Mouse (Mus musculus) gastrocnemius, postnatal 14 days (tissue): Measurements from ENCODE around the gene Fhl4. TPM values are rescaled to one million over a fixed set of nuclear protein-coding genes. Genes with fewer than 3 reads are reported as not detected.
A peak's percentile ranks its signal among the peaks of the same experiment; 100 is the strongest.

Source experiments
- DNase-seq: peaks from one replicate; pipeline ENCODE4 v3.0.0; 2021; ENCODE audit warnings: mixed read lengths
- intact Hi-C: fragments of 180-260 bp; cut with DNase I; formaldehyde crosslinking; loops from one replicate; pipeline ENCODE4 v1.15.1; 2025; ENCODE audit warnings: low total_unique reads
- long read RNA-seq, 2 experiments: library from polyadenylated mRNA; stranded (forward); transcript quantifications; one replicate each; pipeline ENCODE4 v2.0.0; 2021
- total RNA-seq, 2 experiments: library from RNA; stranded (reverse); gene quantifications; 2 replicates each; pipeline ENCODE4 v1.2.3; 2021

The Fhl4 gene
- total RNA-seq: under 1 TPM; 0.31 to 0.33 TPM
- long read RNA-seq, experiment 1: 0 reads
- long read RNA-seq, experiment 2, partial matches to known transcripts: 0 of 1 reads
- long read RNA-seq, experiment 2, other reads (novel, unspliced or antisense): 0 of 1 reads

DNA sequence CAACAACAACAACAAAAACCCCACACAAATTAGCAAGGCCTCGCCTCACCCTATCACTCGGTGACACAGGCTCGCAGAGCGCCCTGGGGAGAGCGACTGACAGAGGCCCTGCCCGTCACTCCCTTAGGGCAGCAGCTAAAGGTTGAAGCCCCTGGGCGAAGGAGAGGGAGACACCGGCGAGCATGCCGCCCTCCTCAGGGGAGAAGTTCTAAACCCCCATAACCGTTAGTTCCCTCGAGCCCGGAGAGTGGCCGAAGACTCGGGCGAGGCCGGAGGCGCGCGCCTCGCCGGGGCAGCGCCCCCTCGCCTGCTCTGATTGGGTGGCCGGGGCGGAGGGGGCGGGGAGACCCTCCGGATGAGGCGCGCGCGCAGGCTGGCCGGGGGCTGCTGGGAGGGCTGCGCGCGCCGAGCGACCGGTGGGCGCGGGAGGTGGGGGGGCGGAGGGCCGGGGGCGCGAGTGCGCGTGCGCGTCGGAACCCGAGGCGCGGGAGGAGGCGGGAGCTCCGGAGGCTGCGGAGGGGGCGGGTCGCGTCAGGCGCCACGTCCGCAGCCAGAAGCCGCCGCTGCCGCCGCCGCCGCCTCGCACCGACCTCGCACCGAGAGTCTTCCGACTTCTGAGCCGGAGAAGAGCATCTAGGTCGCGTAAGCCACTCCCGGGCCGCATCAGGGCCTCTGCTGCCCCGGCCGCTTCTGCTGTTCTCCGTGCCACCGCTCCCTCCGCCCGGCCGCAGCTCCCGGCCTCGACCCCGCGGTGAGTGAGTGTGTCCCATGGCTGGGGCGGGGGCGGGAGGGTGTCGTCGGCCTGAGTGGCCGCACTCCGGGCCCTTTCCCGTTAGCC, at the start of gene Fhl4, which contains the start of gene Tmem263:
Gene Fhl4 (minus strand): TSS at position 249 of the 838 bp plus-strand sequence.
Gene Tmem263 (plus strand): TSS at position 381 of the 838 bp plus-strand sequence.
- intact Hi-C loops: no loop called here
- peak; percentile 92 for DNase-seq

DNA sequence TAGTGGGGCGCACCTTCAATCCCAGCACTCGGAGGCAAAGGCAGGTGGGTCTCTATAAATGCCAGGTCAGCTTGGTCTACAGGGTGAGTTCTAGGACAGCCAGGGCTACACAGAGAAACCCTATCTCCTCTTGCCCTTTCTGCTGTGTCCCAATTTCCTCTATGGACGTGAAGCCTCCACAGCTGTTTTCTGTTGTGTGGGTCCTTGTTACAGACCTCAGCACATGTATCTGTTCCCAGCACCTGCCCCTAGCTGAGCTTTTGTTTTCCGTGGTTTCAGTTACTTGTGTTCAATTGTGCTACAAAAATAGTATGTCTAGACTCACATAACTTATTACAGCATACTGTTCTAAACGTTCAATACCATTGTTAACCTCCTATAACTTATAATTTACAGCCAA, 46.9 kb upstream of the Fhl4 start:
- no peak for DNase-seq
- intact Hi-C loops: no loop called here

DNA sequence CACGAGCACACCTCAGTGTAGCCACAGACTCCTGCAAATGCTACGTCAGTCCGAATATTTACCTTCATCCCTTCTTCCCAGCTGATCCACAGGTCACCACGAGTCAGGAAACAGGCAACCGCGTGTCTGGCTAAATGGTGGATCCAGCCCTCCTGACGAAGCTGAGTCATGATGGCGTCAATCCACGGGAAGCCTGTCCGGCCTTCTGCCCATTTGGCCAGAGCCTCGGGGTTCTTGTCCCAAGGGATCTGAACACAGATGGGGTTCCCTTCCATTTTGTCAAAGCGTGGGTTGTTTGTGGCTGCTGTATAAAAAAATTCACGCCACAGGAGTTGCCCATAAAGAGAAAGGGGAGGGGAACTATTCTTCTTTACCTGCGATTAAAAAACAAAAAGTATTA, 44.0 kb upstream of the Fhl4 start:
- DNase-seq: no peak
- intact Hi-C loops: no loop called here

DNA sequence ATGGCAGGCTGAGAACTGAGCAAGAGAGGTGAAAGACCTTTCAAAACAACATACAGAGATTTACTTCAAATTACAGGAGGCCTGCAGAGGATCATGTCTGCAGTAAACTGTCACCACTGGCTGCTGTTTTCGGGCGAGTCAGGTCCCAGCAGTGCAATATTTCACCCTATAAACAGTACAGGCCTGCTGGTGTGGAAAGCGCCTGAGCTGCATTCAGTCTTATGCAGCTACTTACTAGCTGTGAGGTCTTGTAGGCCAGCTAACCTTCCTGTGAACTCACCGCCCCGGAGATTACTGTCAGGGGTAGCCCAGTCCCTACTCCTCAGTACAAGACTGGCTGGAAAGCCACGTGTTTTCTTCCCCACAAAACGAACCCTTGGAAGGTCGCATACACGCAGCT, 39.2 kb upstream of the Fhl4 start:
- no peak for DNase-seq
- intact Hi-C loops: no loop called here

DNA sequence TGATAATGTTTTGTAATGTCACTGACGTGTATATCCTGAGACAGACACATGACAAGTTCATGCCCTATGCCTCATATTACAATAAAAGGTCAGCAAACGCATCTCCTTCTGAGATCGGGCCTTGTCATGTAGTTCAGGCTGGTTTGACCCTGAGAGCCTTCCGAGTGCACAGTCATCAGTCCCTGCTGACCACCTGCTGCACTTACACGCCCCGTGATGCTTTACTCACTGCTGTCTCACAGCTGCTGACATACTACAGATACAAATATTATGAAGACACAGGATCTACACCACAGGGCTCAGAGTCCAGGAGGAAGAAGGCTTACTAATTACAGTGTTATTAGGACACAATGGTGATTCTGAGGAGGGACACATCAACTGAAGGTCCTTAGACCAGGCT, 34.3 kb upstream of the Fhl4 start:
- DNase-seq: no peak
- intact Hi-C loops: no loop called here

DNA sequence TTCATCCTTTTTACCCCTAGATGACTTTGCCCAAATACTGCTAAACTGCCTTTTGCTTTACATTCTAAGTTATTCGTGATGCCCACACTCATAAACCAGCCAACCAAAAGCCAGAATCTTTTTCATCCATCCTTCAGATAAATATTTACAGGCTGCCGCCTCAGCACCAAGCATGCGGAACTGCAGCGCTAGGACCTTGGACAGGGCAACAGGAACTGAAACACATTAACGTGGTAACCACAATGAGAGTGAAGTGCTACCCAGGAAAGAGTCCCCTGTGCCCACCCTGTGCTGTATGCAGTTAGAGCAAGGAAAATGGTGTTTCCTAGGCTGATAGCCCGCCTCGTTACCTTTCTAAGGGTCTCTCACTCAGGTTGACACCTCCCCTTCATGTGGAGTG, 26.2 kb upstream of the Fhl4 start:
- intact Hi-C loops: no loop called here
- no peak for DNase-seq

DNA sequence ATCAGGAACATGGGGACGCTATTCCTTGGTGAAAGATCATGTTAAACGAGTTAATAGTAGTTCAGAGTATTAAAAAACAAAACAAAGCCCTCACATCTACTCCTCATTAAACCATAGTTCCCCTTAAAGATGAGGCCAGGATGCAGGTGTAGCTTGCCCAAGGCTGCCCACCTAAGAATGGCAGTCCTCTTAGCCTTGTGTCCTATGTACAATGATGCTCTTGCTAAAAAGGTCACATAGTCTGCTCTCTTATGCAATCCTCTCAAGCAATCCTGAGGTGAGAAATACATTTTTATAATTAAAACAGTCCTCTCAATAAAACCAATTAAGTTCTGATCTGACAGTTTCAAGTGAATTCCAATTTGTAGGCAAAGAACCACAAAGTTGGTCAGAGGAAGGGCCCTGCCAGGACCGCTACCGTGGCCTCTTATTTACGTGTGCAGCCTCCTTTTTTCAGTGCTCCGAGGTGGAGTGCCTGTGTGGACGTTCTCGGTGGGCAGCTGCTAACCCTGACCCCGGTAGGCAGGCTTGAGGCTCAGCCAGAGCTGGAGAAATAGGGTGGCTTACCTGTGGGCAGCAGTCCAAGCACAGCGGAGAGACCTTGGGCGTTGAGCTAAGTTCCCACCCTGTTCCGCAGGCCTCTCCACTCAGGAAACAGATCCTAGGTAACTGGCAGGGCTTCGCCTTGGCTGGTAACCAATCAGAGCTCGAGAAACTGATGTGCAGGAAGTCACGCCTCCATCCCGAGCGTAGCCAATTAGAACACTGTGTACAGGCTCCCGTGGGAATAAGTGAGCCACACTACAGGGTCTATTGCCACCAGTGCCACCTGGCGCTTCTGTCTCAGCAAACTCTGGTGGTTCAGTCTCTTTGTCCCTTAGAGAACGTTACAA, 25.3 kb upstream of the Fhl4 start, which contains the start of gene Mterf2:
Gene Mterf2 (minus strand): TSS at position 633 of the 893 bp plus-strand sequence.
- intact Hi-C loops: no loop called here

DNA sequence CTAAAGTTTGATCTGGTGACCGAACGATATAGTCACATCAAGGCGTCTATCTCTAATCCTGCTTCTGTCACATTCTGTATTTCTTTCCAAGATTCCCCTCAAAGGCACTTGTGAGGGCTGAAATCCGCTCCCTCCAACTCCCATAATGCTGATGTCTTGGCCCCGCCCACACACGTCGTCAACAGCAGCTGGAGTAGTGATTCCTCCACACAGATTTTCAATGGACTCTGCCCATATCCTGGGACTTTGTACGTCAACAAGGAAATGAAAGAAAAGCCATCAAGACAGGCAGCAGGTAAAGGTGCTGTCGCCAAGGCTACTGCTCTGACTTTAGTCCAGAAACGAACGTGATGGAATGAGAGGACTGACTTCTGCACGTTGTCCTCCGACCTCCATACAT, 22.9 kb upstream of the Fhl4 start:
- DNase-seq: no peak
- intact Hi-C loops: no loop called here

More for the DNA sequence above, 25.3 kb upstream of the Fhl4 start, which contains the start of gene Mterf2:
- DNase-seq: peak; percentile 91

DNA sequence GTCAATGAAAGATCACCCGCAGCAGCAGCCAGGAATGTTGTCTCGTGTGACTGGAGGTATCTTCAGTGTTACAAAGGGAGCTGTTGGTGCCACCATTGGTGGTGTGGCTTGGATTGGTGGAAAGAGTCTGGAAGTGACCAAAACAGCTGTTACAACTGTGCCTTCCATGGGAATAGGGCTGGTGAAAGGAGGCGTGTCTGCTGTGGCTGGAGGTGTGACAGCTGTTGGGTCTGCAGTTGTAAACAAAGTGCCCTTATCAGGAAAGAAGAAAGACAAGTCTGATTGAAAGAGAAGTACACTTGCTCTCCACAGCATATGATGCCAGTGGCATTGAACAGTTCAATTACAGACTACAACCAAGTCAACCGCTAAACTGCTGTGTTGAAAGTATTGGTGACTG, 12.1 kb upstream of the Fhl4 start:
- intact Hi-C loops: no loop called here
- no peak for DNase-seq

DNA sequence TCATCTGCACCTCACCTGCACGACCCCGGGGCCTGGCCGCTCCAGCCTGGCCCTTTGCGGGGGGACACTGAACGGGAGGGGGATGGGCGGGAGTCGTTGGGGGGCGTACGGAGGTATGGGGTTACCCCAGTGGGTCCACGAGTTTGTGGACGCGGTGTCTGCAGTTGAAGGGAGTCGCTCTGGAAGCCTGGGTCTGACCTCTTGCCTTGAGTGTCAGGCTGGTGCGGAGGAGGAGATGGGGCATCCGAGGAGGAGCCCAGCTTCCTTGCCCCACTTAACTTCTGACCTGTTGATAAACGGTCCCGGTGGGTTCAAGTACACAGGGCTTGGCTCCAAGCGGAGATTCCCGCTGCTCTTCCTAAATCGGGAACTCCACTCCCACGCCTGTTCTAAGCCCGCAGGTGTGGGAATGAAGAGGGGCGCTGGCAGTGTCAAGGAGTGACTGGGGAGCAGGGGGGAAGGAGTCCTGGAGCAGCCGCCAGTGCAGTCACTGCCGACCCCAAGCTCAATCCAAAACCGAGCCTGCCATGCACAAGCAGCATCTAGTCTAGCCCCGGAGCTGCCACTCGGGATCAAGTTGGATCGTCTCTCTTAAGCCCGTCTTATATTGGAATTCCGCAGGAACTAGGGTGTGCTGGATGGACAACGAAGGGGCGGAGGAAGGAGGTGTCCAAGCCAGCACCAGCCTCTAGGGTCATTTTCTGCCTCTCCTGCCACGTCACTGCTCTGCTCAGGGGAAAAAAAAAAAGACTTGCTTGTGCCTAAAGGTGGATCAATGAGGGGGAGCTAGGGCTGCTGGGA, 990 bp upstream of the Fhl4 start:
- intact Hi-C loops: no loop called here
- DNase-seq: peak; percentile 22

DNA sequence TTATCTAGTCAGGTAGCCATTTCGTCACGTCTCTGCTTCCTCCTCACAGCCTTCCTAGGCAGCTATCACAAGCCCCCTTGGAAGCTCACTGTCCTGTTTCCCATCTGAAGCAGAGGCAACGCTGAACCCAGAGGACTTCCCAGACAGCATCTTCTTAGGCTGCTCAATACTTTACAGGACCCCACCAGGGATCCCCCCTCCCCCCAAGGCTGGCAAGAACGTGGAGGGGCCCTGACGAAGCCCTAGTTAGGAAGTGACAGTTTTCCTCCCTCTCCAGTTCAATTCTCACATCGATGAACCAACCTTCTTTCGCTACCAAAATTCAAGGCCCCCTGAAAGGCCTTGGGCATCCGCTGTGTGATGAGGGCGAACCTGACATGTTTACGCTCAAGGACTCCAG, 454 bp downstream of the Fhl4 start:
- intact Hi-C loops: no loop called here
- DNase-seq: peak; percentile 25

DNA sequence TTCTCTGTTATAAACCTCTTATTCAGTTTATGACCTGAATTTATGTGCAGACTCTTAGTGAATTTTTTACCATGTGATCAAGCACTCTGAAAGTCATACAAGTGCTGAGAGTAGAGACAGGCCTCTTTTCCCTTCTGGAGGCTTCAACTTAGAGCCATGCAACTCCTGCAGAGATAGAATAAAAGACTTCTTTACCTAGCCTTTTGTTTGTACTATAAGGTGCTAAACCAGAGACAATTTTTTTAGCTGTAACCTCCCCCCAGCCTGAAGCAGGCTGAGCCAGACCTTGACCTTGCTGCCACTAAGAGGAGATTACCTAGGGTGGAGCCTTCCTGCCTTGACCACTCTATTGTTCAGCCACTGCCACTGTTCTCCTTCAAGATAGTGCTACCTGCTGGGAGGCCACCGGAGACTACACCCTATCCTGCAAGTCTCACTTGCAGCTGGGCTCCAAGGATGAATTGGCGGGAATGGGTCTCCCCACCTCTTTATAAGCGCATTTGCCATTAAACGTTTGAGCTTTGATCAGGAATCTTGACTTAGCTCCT, 30.6 kb downstream of the Fhl4 start:
- no peak for DNase-seq
- intact Hi-C loops: no loop called here

DNA sequence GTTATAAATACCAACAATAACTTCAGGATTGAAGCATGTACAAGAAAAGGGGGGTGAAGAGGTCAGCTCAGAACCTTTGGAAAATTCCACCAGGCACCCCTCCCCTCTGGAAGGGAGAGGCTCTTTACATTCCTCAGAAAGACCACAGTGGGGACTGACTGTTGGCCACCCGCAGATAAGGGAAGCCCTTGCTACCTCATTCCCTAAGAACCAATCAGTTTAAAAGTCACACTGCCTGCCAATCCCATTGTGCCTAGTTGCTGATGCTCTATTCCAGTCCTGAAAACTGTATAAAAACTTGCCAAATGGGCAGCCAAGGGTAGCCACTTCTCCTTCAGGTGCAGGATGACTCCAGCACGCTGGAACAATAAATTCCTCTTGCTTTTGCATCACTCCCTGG, 47.4 kb downstream of the Fhl4 start:
- intact Hi-C loops: no loop called here
- DNase-seq: no peak

DNA sequence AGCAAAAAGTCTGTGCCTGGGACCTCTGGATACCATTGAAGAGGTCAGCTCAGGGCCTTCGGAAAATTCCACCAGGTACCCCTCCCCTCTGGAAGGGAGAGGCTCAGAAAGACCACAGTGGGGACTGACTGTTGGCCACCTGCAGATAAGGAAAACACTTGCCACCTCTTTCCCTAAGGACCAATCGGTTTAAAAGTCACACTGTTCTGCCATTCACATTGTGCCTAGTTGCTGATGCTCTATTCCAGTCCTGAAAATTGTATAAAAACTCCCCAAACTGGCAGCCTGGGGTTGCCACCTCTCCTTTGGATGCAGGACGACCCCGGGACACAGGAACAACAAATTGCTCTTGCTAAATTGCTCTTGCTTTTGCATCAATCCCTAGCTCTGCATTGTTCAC, 49.8 kb downstream of the Fhl4 start:
- intact Hi-C loops: no loop called here
- DNase-seq: no peak

DNA sequence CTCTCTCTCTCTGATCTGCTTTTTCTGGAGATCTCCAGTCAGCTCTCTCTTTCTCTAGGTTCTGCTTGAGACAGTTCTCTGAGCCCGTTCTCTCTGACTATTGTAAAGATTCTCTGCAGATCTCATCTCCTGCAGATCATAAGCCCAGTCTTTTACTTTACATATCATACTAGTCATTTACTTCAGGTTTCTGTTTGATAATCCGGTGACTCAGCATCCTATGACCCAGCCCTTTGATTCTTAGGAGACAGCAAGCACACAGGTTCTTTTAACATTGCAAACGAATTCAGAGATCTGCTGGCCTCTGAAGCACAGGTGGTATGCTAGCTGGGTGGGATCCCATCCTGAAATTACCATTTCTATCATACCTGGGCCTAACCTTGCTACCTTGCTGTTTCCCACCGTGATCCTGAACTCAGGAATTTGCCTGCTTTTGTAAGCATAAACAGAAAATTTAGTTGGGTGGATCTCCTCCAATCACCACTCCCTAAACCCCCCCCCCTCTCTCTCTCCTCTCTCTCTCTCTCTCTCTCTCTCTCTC, 51.6 kb downstream of the Fhl4 start:
- intact Hi-C loops: no loop called here
- DNase-seq: no peak

DNA sequence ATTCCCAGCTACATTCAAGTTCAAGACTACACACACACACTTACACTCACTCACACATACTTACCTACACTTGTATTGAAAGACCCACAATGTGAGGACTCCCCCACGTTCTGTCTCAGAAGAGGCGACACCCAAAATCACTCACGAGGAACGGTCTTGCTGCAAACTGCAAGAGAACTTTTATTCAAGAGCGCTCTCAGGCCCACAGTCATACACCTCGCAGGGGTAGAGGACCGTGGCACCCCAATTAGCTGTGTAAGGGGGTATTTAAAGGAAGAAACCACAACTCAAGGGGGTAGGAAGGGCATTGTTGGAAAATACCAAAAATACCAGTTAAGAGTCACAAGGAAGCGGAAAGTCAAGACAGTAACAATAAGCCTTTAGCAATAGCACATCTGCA, 54.3 kb downstream of the Fhl4 start:
- intact Hi-C loops: loop anchor here (5.0 to 10.0 kb wide), 4 partner anchors 123 to 406 kb away; no protein-coding TSS in a partner anchor

DNA sequence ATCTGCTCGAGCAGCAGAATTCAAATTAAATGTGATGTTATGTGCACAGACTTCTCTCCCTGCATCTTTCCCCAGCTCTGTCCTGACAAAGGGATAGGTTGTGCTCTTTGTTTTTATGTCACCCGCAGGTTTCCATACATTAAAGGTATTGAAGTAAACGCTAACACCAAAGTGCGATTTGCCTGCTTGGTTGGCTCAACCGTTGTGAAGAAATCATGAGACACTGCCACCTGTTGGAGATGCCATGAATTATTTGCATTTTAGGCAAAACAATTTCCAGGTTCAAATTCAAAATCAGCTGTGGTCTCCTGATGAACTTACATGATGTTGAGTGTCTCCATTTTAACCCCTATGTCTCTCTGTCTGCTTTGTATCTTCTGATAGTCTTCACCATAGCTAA, 55.7 kb downstream of the Fhl4 start:
- intact Hi-C loops: loop anchor here (5.0 to 10.0 kb wide), 4 partner anchors 122 to 404 kb away; no protein-coding TSS in a partner anchor
- DNase-seq: no peak

More for the DNA sequence above, 54.3 kb downstream of the Fhl4 start:
- no peak for DNase-seq
